Mouse (Mus musculus) R1 (cell line): ENCODE data around the gene Prh1.
"Not testable (repeated sequence)": the region's sequence is repeated elsewhere in the genome, so short reads cannot be mapped to it uniquely, and the experiment has no call there.

Source experiments
- DNase-seq: peaks from one replicate; pipeline ENCODE4 v3.0.0-alpha.2; 2018; ENCODE audit warnings: low read depth, low spot score

The Prh1 gene

GRCm38 (mm10) chr6:132569509-132569908 lies at the start of gene Prh1:
Gene Prh1, plus strand, starts transcription at chr6:132569809.
- not testable (repeated sequence) for DNase-seq

GRCm38 (mm10) chr6:132595613-132596012 lies 26.0 kb downstream of the Prh1 start, which contains the start of gene Prp2:
Gene Prp2, plus strand, starts transcription at chr6:132595913.
- DNase-seq: not testable (repeated sequence)
